Mouse (Mus musculus) embryonic facial prominence, embryonic 14.5 days (tissue): Measurements from ENCODE around the gene Gm11562. TPM values are rescaled to one million over a fixed set of nuclear protein-coding genes. Genes with fewer than 3 reads are reported as not detected.
"Not testable (repeated sequence)": the region's sequence is repeated elsewhere in the genome, so short reads cannot be mapped to it uniquely, and the experiment has no call there.

ENCODE experiments used
- ATAC-seq: fragments of 200-750 bp; cut with Nextera tagmentation; 2 replicates; pipeline ENCODE4 v1.8.0; 2017; ENCODE audit warnings: low read depth, moderate number of reproducible peaks, moderate TSS enrichment
- DNase-seq: peaks from one replicate; pipeline ENCODE4 v3.0.0-alpha.2; 2015; ENCODE audit warnings: low spot score
- H3K27ac ChIP-seq: fragments of 300-500 bp; sonication (generic); replicated peaks from 2 replicates; pipeline ENCODE4 v1.5.1; 2014; ENCODE audit warnings: low read depth, mild to moderate bottlenecking, low read length, moderate library complexity
- H3K27me3 ChIP-seq: fragments of 300-500 bp; sonication (generic); replicated peaks from 2 replicates; pipeline ENCODE4 v1.6.1; 2014; ENCODE audit warnings: low read length; ENCODE audit not compliant: control insufficient read depth, insufficient read depth
- H3K36me3 ChIP-seq: fragments of 300-500 bp; sonication (generic); 2 replicates; pipeline ENCODE4 v1.6.1; 2014; ENCODE audit warnings: low read length, mixed read lengths; ENCODE audit not compliant: control insufficient read depth, insufficient read depth
- H3K4me1 ChIP-seq: fragments of 300-500 bp; sonication (generic); 2 replicates; pipeline ENCODE4 v1.6.1; 2014; ENCODE audit warnings: antibody characterized with exemption, low read length; ENCODE audit not compliant: control insufficient read depth, insufficient read depth
- H3K4me2 ChIP-seq: fragments of 300-500 bp; sonication (generic); 2 replicates; pipeline ENCODE4 v1.6.1; 2014; ENCODE audit warnings: low read depth, mild to moderate bottlenecking, low read length, moderate library complexity, mixed read lengths
- H3K4me3 ChIP-seq: fragments of 300-500 bp; sonication (generic); 2 replicates; pipeline ENCODE4 v1.5.1; 2014; ENCODE audit warnings: low read depth, mild to moderate bottlenecking, low read length
- H3K9ac ChIP-seq: fragments of 300-500 bp; sonication (generic); 2 replicates; pipeline ENCODE4 v1.6.1; 2014; ENCODE audit warnings: low read depth, mild to moderate bottlenecking, low read length, moderate library complexity, mixed read lengths
- H3K9me3 ChIP-seq: fragments of 300-500 bp; sonication (generic); 2 replicates; pipeline ENCODE4 v1.6.1; 2016; ENCODE audit warnings: low read length; ENCODE audit not compliant: control insufficient read depth
- WGBS: fragments of 180-500 bp; shearing (Covaris S2); extraction: QIAGEN DNeasy Blood & Tissue Kit; methylation state at CpG from one replicate; pipeline ENCODE4 v1.1.7; 2014; 5-methylcytosine and 5-hydroxymethylcytosine counted together
- polyA plus RNA-seq: library from polyadenylated mRNA; unstranded; fragments of >200 nt; fragmentation: Nextera tagmentation; extraction: Ambion mirVana; gene quantifications from 2 replicates; pipeline ENCODE4 v1.2.1, GENCODE M21; 2014

Gene Gm11562
- polyA plus RNA-seq, 1 experiment from 2014 or later: not detected

- DNase-seq, H3K9me3 ChIP-seq, H3K36me3 ChIP-seq, ATAC-seq, H3K9ac ChIP-seq, H3K4me2 ChIP-seq, H3K27me3 ChIP-seq, H3K27ac ChIP-seq, H3K4me3 ChIP-seq, H3K4me1 ChIP-seq: not testable (repeated sequence)
- 54% methylated on average over 1 of the region's 2 CpGs for WGBS
Observed at GRCm38 (mm10) chr11:99610089-99610488, 10.1 kb downstream of the Gm11562 start, which contains the start of gene Gm11937. TSS of gene Gm11937 (minus strand) at chr11:99610189.

- Histone ChIP-seq H3K27ac (no peak overlapping the region), H3K4me3 (no peak overlapping the region), H3K36me3 (no peaks in the 10 kb centered on the region), H3K9ac (no peak overlapping the region), H3K4me2 (no peak overlapping the region), H3K9me3 (no peaks in the 10 kb centered on the region), H3K4me1 (no peaks in the 10 kb centered on the region), H3K27me3 (no peaks in the 10 kb centered on the region)
- WGBS: 54% methylated on average over 1 of the region's 1 CpGs
- DNase-seq: no peak
- ATAC-seq: no peak
Observed at GRCm38 (mm10) chr11:99609126-99609525, 11.1 kb downstream of the Gm11562 start.

GRCm38 (mm10) chr11:99603208-99603607 lies 17.0 kb downstream of the Gm11562 start, which contains the start of gene Gm11938:
TSS of gene Gm11938 (minus strand) at chr11:99603308.
- not testable (repeated sequence) for ATAC-seq, H3K36me3 ChIP-seq, H3K4me3 ChIP-seq, H3K4me2 ChIP-seq, H3K9me3 ChIP-seq, H3K4me1 ChIP-seq, H3K27ac ChIP-seq, H3K27me3 ChIP-seq, H3K9ac ChIP-seq, DNase-seq
- 63% methylated on average over 1 of the region's 1 CpGs for WGBS

- H3K9me3 ChIP-seq, H3K36me3 ChIP-seq, H3K4me3 ChIP-seq, H3K4me2 ChIP-seq, ATAC-seq, DNase-seq, H3K4me1 ChIP-seq, H3K9ac ChIP-seq, H3K27me3 ChIP-seq, H3K27ac ChIP-seq: not testable (repeated sequence)
- 81% methylated on average over 3 of the region's 6 CpGs for WGBS
Observed at GRCm38 (mm10) chr11:99597742-99598141, 22.5 kb downstream of the Gm11562 start, which contains the start of gene Krtap9-3. TSS of gene Krtap9-3 (minus strand) at chr11:99598105.

- no peak for DNase-seq
- WGBS: 91% methylated on average over 3 of the region's 6 CpGs
- Histone ChIP-seq H3K9me3 (no peaks in the 10 kb centered on the region), H3K27ac (no peak within 1 kb of the TSS), H3K9ac (no peak within 1 kb of the TSS), H3K4me3 (no peak within 1 kb of the TSS), H3K4me1 (no peaks in the 10 kb centered on the region), H3K36me3 (no peaks in the 10 kb centered on the region), H3K4me2 (no peak within 1 kb of the TSS), H3K27me3 (no peaks in the 10 kb centered on the region)
- no peak for ATAC-seq
Observed at GRCm38 (mm10) chr11:99590981-99591380, 29.3 kb downstream of the Gm11562 start, which contains the start of gene Krtap1-3. TSS of gene Krtap1-3 (minus strand) at chr11:99591339.

GRCm38 (mm10) chr11:99585096-99585495 lies 35.1 kb downstream of the Gm11562 start:
- Histone ChIP-seq H3K4me3 (no peak overlapping the region), H3K9ac (no peak overlapping the region), H3K27me3 (no peaks in the 10 kb centered on the region), H3K4me2 (no peak overlapping the region), H3K36me3 (no peaks in the 10 kb centered on the region), H3K4me1 (no peaks in the 10 kb centered on the region), H3K9me3 (no peaks in the 10 kb centered on the region), H3K27ac (no peak overlapping the region)
- 89% methylated on average over 7 of the region's 7 CpGs for WGBS
- no peak for ATAC-seq
- DNase-seq: no peak

- WGBS: 57% methylated on average over 3 of the region's 5 CpGs
Observed at GRCm38 (mm10) chr11:99583245-99583704, 37.0 kb downstream of the Gm11562 start, which contains the start of gene Krtap1-4. TSS of gene Krtap1-4 (minus strand) at chr11:99583654.

GRCm38 (mm10) chr11:99581564-99581963 lies 38.7 kb downstream of the Gm11562 start:
- no peak for ATAC-seq
- Histone ChIP-seq H3K9ac (no peak overlapping the region), H3K4me3 (no peak overlapping the region), H3K9me3 (no peaks in the 10 kb centered on the region), H3K27me3 (no peaks in the 10 kb centered on the region), H3K4me1 (no peaks in the 10 kb centered on the region), H3K4me2 (no peak overlapping the region), H3K36me3 (no peaks in the 10 kb centered on the region), H3K27ac (no peak overlapping the region)
- WGBS: 83% methylated on average over 6 of the region's 6 CpGs
- no peak for DNase-seq

More at GRCm38 (mm10) chr11:99583245-99583704, 37.0 kb downstream of the Gm11562 start, which contains the start of gene Krtap1-4:
- Histone ChIP-seq H3K4me1 (no peaks in the 10 kb centered on the region), H3K4me3 (no peak within 1 kb of the TSS), H3K27me3 (no peaks in the 10 kb centered on the region), H3K4me2 (no peak within 1 kb of the TSS), H3K9ac (no peak within 1 kb of the TSS), H3K27ac (no peak within 1 kb of the TSS), H3K9me3 (no peaks in the 10 kb centered on the region), H3K36me3 (no peaks in the 10 kb centered on the region)
- DNase-seq (no peak), ATAC-seq (no peak)

- H3K4me2 ChIP-seq: no peak overlapping the region
- no peak overlapping the region for H3K27ac ChIP-seq
- H3K4me1 ChIP-seq: no peaks in the 10 kb centered on the region
- no peak overlapping the region for H3K4me3 ChIP-seq
- no peaks in the 10 kb centered on the region for H3K27me3 ChIP-seq
- H3K36me3 ChIP-seq: no peaks in the 10 kb centered on the region
- no peaks in the 10 kb centered on the region for H3K9me3 ChIP-seq
- WGBS: 87% methylated on average over 5 of the region's 5 CpGs
- DNase-seq: no peak
- no peak overlapping the region for H3K9ac ChIP-seq
- no peak for ATAC-seq
Observed at GRCm38 (mm10) chr11:99581051-99581450, 39.2 kb downstream of the Gm11562 start.
